Mouse (Mus musculus) cerebellum, adult (tissue): ENCODE measurements at regions not wholly inside any gene's neighbourhood (a gene's known extent, or its start where the extent isn't known, plus 50 kb on each side); places are given as distances from the start of the nearest gene placed in this dataset.
A peak's percentile ranks its signal among the peaks of the same experiment; 100 is the strongest.

Source experiments
- ATAC-seq: cut with Nextera tagmentation; 2 replicates; pipeline ENCODE4 v1.9.2; 2017; ENCODE audit warnings: mild to moderate bottlenecking, moderate library complexity, mixed read lengths; ENCODE audit not compliant: insufficient number of reproducible peaks, low FRiP score, low TSS enrichment

DNA sequence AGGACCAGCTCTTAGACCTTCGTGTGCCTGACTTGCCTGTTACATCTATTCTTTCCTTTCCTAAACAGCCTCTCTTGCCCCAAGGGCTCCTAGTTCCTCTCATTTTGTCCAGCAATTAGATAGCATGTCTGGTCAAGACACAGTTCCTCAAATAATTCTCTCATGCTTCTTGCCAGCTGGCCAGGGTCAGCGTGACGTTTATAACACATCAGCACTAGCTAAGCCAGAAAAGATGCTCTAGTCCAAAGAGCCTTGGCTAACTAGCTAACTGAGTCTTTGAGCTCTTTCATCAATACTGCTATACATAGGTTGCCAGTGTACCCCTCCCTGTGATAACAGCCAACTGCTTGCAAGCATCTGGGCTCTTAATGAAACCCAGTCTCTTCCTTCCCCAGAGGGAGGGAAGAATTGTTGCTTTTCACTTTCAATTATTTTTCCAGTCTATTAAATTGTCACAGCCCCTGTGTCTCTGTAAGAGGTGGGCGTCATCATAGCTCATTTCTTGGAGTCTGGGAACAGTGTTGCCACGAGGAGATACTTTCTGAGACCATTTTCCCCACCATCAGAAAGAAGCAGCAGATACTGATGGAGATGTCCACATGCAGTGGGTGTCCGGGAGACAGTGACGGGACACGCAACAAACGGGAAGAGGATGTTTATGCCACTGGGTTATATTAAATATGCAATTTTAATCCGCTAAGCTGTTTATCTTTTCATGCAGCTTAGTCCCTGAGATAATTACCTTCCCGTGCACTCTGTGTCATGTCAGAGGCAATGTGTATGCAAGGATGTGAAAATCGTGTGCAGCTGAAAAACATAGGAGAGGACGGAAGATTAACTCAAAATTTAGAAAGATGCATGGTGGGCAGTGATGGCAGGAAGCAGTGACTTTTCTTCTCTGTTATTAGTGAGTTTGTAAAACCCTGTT is 250.1 kb upstream of the Nmur2 start:
- no peak for ATAC-seq

DNA sequence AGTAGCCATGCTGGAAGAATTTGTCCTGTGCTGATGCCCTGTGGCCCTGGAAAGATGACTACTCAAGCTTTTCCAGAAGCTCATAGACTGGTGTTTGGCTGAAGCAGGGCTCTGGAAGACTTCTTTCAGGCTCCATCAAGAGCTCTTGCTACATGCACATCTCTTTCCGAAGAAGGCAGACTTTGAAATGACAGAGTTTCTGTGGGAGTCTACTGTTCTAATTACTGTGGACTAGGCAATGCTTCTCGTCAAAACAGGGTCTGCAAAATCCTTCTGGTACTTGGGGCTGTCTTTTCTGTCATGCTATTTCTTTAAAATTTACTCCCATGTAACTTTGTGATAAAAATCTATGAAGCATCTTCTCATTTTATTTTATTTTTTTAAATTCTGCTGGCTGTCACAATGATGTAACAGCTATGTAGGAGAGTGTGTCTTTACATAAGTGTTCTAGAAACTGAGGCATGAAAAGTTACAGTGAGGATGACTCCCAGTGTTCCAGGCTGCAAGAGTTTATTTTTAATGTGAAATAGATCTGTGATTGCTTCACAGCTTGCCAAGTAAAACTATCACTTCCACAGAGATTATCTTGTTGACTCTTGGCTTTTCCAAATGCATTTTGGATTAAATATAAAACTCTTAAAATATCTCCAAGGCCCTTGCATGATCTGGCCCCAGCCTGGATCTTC is 244.9 kb upstream of the Nmur2 start:
- no peak for ATAC-seq

DNA sequence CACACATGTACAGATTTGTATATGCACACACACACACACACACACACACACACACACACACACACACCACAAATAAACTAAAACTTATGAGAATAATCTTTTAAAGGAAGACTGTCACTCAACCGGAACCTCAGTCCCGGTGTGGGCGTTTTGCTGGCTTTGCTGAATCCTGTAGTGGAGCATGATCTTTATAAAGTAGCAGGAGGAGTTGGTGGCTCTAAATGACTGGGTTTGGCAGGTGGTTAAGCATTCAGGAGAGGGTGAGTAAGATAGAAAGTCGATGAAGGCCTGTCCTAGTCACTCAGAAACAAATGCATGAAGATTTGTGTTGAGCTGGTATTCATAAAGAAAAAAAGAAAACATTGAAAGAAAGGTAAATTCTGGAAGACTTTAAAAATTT is 240.4 kb upstream of the Nmur2 start:
- ATAC-seq: no peak

DNA sequence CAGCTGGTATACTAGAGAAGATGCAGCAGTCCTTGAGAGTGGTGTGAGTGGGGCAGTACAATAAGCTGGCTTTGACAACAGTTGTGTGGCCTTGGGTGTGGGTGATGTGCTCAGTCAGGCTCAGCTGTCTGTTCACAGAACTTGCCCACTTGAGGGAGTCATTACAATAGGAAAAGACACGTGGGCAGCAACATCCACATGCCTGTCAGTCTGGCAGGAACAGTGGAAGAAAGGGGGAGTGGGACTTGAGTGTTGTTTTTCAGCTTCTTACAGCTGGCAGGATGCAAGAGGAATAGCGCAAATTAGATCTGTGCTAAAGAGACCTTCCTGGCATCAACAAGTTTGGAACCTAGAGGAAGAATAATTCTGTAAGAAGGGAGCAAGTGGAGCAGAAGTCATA is 239.4 kb upstream of the Nmur2 start:
- ATAC-seq: no peak

DNA sequence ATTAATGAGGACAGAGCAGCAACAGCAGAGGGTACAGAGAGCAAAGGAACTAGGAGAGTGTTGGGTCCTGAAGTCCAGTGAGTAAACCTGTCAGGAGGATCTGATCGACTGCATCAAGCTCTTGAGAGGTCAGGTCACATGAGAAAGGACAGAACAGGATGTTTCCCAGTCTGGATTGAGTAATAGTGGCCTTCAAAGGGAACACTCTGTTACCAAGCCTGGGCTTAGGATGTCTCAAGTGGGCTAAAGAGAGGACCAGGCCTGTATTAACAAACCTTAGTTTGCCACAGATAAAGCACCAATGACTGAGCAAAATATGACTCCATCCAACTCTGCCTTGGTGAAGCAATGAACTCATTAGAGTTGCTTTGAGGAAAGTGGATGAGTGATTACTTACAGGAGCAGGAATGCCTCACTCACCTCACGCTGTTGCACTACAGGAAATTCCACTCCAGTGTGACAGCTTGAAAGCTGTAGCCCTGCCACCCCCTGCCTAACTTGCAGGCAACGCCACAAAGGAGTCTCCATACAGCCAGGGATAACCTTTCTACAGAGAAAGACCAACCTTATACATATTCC is 229.2 kb upstream of the Nmur2 start:
- no peak for ATAC-seq

DNA sequence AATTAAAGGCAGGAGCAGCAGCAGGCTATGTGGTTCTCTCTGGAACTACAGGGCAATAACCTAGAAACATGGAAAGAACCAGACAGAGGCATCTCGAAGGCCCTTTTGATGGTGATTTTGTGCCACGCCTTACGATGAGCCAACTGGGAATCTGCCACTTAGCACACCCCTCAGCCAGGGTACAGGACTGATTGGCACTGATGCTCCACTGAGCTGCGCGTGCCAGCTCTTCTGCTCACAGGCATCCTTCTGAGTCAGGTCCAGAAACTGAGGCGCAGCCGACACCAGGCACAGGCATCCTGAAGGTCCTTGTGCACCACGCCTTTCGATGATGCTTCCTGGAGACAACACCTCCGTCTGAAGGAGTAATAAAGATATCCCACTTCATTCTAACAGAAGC is 221.9 kb upstream of the Nmur2 start:
- no peak for ATAC-seq

DNA sequence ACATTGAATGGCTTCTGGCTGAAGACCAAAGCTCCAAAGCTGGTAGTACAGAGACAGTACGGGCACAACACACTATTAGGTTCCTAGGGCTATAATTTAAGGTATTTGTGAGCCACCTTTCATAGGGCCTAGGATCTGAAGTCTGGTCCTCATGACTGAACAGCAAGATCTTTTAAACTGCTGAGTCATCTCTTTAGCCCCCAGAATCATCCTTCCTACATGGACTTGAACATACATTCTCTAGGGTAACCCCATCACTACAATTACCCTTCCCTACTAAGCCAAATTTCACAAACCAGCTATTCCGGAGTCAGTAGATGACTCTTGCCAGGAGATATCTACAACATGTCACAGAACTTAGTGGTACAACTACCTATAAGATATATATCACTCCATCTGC is 215.5 kb upstream of the Nmur2 start:
- ATAC-seq: no peak

DNA sequence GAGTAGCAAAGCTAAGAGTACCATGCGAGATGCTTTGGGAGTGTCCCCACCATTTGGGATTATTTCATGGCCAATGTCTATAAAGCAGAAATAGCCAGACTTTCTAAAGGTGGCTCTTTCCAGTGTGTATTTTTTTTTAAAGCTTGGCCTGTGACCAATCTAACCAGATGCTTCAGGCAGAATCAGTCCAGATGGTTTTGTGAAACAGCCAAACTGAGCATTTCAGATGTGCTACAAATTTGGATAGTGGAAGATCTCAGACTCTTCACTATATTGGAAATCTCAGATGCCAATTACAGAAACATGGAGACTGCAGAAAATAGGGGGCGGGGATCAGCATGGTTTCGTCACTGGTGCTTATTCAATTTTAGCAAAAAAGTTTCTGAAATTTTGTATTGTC is 213.6 kb upstream of the Nmur2 start:
- no peak for ATAC-seq

DNA sequence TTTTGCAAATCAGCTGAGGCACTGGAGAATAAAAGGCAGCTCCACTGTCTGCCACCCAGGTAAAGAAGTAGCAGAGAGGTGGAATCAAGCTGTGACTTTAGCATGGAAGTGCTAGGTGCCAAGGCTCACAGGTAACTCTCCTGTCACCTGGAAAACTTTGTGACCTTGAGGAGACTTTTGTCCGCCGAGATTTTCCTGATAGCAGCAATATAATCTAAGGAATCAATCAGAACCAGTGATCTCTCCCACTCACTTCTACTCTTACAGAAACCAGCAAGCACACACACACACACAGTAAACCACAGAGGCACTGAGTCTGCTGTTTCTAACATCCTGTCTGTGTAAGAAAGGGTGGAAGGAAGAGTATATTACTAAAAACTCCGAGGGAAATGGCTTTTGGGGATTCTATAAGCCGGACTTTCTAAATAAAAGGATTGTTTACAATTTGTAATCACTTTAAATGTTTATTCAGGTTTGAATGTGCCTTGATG is 206.6 kb upstream of the Nmur2 start:
- no peak for ATAC-seq

DNA sequence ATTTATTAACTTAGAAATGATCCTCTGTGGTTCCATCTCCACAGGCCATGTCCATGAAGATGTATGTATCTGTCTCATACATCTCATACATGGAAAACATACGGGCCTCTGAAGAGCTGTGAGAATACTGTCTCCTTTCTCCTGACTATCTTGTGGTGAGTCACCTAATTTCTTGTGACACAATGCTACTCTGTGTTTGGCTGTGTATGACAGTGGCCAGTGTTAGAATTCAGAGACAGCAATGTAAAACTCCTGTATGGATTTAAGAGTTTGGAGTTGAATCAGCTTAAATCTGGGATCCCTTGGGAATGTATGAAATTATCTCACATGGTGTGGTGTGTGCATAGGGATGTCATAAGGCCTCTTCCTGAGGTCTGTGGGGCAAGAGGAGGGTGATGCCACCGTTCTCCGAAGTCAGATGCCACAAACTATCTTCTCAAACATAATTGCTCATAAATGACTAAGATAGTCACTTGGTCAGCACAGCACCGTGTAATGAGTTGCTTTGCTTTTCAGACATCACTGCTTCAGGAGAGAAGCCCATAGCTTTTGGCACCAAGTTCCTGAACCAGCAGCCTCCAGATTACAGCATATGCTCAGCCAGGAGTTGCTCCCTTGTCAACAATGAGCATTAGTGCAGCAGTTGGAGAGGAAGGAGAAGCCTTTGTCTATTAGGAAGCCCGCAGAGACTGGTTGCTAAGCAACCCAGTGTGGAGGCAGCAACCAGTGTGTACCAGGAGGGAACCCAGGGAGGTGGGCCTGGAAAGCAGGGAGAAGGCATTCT is 205.9 kb upstream of the Nmur2 start:
- no peak for ATAC-seq

DNA sequence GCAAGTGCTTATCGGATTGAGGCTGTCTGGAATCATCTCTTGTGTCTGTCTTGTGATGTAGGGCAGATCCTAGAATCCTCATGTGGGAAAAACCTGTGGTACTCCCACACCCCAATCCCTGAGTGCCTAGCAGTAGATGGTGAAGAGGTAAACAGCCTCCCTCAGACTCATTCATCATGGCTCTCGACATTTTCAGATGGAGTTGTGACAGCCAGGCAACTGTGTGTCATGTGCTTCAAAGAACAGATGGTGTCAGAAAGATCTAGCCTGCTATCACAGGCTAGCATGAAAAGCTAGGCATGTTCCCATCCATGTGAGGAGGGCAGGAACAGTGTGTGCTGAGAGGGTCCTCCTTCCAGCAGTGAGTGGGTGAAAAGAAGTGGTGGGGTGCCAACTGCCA is 204.1 kb upstream of the Nmur2 start:
- no peak for ATAC-seq

DNA sequence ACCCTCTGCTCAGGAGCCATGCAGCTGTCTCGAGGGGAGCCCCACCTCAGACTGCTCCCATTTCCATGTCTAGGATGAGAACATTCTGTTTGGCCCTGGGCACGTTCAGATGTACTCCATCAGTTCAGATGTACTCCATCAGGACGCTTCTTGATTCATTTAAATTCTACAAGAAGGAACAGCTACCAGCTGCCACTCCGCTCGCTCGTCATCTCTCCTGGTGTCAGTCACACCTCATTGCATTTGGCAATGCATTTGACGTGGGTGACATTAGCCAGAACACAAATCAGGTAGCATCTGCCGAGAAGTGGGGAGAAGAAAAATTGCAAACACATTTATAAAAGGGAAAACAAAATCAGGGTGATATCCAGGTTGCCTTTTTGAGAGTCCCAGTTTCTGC is 202.6 kb upstream of the Nmur2 start:
- ATAC-seq: no peak

DNA sequence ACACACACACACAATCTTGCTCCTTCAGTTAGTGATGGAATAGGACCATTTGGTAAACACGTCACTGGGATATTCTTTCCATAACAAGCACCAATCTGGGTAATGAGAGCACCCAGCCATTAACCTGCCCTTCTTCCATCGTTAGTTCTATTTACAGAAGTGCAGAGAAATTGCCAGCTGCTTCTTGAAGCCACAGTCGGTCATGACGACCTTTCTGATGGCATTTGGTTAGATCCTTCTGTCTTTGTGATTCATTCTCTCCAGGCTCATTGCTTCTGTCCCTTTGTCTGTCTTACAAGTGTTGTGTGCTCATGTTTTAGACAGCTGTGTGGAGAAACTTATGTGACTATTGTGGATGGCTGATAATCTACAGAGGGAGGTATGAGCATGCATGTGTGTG is 197.9 kb upstream of the Nmur2 start:
- ATAC-seq: no peak

DNA sequence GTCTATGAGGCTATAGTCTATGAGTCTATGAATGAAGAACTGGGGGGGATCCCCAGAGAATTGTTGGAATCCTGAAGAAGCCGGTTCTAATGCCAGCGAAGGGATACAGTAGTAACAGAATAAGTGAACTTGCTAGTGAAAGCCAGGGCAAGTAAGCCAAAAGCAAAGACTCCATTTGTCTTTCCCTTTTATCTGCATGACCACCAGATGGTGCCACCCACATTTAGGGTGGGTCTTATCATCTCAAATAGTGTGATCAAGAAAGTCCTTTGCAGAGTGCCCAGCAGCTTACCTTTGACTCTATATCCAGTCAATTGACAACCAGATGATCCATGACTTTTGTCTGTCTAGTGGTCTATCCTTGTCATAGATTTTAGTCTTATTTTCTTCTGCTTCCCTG is 184.2 kb upstream of the Nmur2 start:
- no peak for ATAC-seq

DNA sequence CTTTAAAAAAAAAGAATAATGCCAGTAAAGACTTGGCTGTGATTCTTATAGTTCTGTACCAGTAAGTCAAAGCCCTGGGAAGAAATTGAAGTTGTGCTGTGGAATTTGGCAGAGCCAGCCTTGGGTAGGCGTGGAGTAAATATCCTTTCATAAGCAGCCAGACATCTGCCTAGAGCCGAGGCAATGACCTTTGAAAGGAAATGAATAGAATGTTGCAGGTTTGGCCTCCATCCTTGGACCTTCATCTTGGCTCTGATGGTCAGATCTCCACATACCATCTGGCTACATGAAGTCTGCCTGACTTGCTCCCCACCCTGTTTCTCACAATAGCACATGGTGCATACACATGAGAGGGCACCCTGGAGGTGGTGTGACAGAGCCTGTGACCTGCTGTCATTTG is 174.9 kb upstream of the Nmur2 start:
- no peak for ATAC-seq

DNA sequence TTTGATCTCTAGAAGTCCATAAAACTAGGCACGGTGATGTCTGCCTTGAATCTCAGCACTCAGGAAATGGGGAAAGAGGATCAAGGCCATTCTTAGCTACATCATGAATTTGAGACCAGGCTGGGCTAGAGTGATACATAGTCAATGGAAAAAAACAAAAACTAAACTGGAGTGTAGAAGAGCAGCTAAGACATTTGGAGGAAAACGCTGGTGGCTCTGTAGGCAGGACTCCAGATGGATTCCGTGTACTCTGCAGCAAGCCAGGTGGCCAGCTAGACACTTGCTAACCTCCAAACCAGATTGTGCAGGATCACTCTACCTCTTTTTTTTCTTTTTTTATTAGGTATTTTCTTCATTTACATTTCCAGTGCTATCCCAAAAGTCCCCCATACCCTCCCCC is 161.0 kb upstream of the Nmur2 start:
- ATAC-seq: no peak

DNA sequence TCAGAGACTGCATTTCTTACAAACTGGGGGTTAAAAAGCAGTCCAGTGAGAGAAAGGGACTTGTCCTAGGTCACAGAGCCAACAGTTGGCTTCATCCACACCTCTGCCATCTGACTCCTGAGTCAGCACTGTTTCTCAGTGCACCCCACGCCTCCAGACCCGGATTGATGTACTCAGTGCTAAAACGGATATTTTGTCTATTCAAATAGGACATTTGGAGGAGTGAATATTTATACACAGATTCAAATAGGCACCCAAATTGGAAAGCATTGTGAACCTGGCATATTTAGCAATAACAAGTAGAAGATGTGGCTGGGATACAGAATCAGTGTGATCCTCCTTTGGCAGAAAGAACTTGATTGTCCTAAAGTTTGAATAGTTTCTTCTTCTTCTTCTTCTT is 154.5 kb upstream of the Nmur2 start:
- ATAC-seq: no peak

DNA sequence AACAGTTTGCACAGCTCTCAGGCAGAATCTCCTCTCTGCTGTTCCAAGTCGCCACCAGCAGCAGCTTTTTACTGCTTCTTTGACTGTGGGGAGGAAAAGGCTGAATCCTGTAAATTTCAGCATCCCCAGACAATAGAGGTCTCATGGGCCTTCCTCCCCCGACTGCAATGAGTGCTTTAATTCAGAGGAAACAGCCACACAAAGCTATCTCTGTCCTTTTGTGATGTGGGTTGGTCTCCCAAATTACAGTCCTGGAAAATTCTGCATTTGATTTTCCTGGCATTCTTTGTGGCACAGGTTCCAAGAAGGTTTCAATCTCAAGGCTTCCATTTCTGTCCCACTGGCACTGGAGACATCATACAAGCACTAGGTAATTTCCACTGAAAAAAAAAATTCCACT is 152.6 kb upstream of the Nmur2 start:
- ATAC-seq: no peak

DNA sequence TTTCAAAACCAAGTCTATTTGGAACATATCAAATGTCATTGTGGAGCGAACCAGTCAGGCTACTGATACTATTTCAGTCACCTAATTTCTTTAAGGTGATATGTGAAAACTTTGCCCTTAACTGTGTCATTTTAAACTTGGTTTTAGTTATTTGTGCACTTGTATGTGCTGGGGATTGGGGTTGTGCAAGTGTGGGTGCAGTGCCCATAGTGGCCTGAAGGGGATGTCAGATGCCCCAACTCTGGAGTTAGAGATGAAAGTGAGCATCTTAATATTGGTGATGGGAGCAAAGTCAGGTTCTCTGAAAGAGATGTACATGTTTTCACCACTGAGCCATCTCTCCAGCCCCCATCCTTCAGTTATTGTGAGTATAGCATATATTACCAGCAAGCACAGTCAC is 133.1 kb upstream of the Nmur2 start:
- no peak for ATAC-seq

DNA sequence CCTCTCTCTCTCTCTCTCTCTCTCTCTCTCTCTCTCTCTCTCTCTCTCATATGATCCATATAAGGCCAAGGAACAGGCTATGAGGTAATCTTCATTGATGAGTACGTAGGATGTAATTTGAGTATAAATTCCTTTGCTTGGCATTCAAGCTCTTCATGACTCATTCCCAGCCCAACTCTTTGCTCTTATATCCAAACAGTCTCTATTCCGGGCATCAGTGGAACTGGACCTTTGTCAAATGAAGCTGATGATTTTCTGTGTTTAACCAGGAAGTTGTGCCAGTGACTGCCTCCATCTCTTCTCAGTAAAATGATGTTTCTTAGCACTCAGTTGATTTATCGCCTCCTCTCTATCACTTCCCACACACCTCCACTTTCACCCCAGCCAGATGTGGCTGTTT is 132.4 kb upstream of the Nmur2 start:
- ATAC-seq: no peak

DNA sequence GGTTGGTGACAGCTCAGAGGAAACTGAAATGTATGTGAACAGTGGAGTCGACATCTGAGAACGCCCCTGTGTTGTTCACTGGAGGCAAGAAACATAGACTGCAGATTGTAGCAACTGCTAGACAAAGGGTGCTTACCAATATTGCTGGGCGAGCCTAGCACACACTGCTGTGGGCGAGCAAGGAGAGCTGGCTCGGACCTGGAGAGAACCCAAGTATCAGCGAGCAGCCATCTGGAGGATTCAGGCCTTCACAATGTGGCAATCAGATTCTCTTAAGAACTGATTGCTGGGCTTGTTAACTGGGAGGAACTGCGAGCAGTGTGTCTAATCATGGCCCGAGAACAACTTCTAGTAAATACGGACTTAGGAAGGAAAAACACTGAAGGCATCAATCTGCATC is 128.8 kb upstream of the Nmur2 start:
- ATAC-seq: 0 out of 2 replicates have a peak, but pooled peaks have one; percentile 31
